In the genomic region with DNA sequence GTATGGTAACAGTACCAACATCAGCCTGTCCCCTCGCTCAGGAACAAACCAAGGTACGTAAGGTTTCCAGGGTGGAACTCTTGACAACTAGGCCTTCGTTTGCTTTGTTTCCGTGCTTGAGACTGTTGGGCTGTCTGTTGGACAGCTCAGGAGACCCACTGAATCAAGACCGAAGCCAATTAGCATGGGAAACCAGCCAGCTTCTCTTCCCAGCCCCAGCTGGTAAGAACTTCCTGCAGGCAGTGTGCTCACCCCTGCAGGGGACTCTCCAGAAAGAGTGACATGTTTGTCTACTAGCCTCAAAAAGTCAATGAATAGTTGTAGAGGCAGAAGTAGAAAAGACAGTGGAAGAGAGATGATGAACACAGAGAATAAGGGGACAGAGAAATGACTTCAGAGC, we compare ENCODE assay signal across 26 mouse cellular contexts. TPM values are rescaled to one million over a fixed set of nuclear protein-coding genes. Genes with fewer than 3 reads are reported as not detected.
DNase-seq lines count a peak whose midpoint lies in the region; ATAC-seq and TF ChIP-seq lines count a peak whose summit lies in the region.
"Had no signal": no experiment of that assay in that cellular context is flagged by ENCODE, and none has a peak within 500 bp of the region (broad histone marks: within the 10 kb centered on the region; RNA-seq: fewer than 3 reads in every experiment).

No protein-coding gene starts in this region.

- H3K9ac ChIP-seq in lung, embryonic 16.5 days (ENCODE audit: low read length) = no peak overlapping the region
- H3K9ac ChIP-seq: embryonic facial prominence, embryonic 13.5 days; forebrain, embryonic 12.5 days; heart, embryonic 15.5 days; liver, embryonic 14.5 days; lung, embryonic 15.5 days; neural tube, embryonic 13.5 days had no signal

- TF ChIP-seq CTCF in lung, adult 2 months (IDR thresholded peaks at IDR 0.05; ENCODE audit: insufficient read depth, low read length) = no peak

- H3K4me2 ChIP-seq in lung, embryonic 16.5 days (ENCODE audit: low read depth, low read length) = no peak overlapping the region
- H3K4me2 ChIP-seq: embryonic facial prominence, embryonic 13.5 days; forebrain, embryonic 12.5 days; heart, embryonic 15.5 days; lung, embryonic 15.5 days; neural tube, embryonic 13.5 days had no signal

- no peaks in the 10 kb centered on the region for H3K9me3 ChIP-seq in lung, embryonic 16.5 days (ENCODE audit: control insufficient read depth, low read length)
- H3K9me3 ChIP-seq: embryonic facial prominence, embryonic 13.5 days; forebrain, embryonic 12.5 days; heart, embryonic 10.5 days; heart, embryonic 15.5 days; lung, embryonic 15.5 days; neural tube, embryonic 13.5 days had no signal

- no peaks in the 10 kb centered on the region for H3K4me1 ChIP-seq in lung, embryonic 16.5 days (replicated peaks; ENCODE audit: control insufficient read depth, insufficient read depth, low read length)
- no peaks in the 10 kb centered on the region for H3K4me1 ChIP-seq in lung, adult 2 months (ENCODE audit: control insufficient read depth, insufficient read depth, low read length)
- H3K4me1 ChIP-seq: embryonic facial prominence, embryonic 13.5 days; forebrain, embryonic 12.5 days; heart, embryonic 10.5 days; heart, embryonic 15.5 days; lung, embryonic 15.5 days; neural tube, embryonic 13.5 days had no signal

- no peak for TF ChIP-seq POLR2A in lung, adult 2 months (IDR thresholded peaks at IDR 0.05; ENCODE audit: borderline replicate concordance, extremely low read depth, low read depth, low read length)

- H3K4me3 ChIP-seq in lung, embryonic 16.5 days (ENCODE audit: low read length) = no peak overlapping the region
- no peak overlapping the region for H3K4me3 ChIP-seq in lung, adult 2 months (replicated peaks; ENCODE audit: extremely low read depth, low read depth, low read length)
- H3K4me3 ChIP-seq: embryonic facial prominence, embryonic 13.5 days; erythroblast, embryonic 14.5 days; forebrain, embryonic 12.5 days; heart, embryonic 10.5 days; heart, embryonic 15.5 days; lung, embryonic 15.5 days; neural tube, embryonic 13.5 days had no signal

- H3K36me3 ChIP-seq in lung, embryonic 16.5 days (ENCODE audit: control insufficient read depth, insufficient read depth, low read length) = no peaks in the 10 kb centered on the region
- H3K36me3 ChIP-seq: embryonic facial prominence, embryonic 13.5 days; forebrain, embryonic 12.5 days; heart, embryonic 10.5 days; heart, embryonic 15.5 days; lung, embryonic 15.5 days; neural tube, embryonic 13.5 days had no signal

- 0 out of 2 replicates have a peak, but pooled peaks have one; percentile 31 for ATAC-seq in lung, embryonic 16.5 days (ENCODE audit: low read depth)
- ATAC-seq: intestine, embryonic 16.5 days had no signal

- WGBS in lung, embryonic 16.5 days = 49% methylated on average over 5 of the region's 5 CpGs
- 67% methylated on average over 5 of the region's 5 CpGs for WGBS in lung, adult 2 months

- peak; percentile 31 to 33 for DNase-seq in cerebellum, postnatal 14 days
- DNase-seq in cerebellum, adult 11-12 months = no peak
- DNase-seq in kidney, postnatal 10 days = peak; percentile 34
- no peak for DNase-seq in kidney, adult 11 months
- no peak for DNase-seq in lung, adult 2 months
- peak; percentile 25 for DNase-seq in Muller cell, postnatal 12 days (ENCODE audit: inconsistent ontology term)
- DNase-seq: adrenal gland, postnatal 14 days; cerebellum, adult 8-10 months; embryo, embryonic 11 days; gastrocnemius, postnatal 25 days; heart, adult 11 months; kidney, adult 9 months; layer of hippocampus, postnatal 36 days; liver; right cerebral cortex, postnatal 14 days; thymus, postnatal 4 days had no signal

- no peak overlapping the region for H3K27ac ChIP-seq in lung, embryonic 16.5 days (ENCODE audit: low read length)
- H3K27ac ChIP-seq: embryonic facial prominence, embryonic 13.5 days; forebrain, embryonic 12.5 days; heart, embryonic 10.5 days; heart, embryonic 15.5 days; liver, embryonic 14.5 days; lung, embryonic 15.5 days; neural tube, embryonic 13.5 days had no signal

- H3K27me3 ChIP-seq in lung, embryonic 16.5 days (ENCODE audit: control insufficient read depth, insufficient read depth, low read depth, low read length) = no peaks in the 10 kb centered on the region
- H3K27me3 ChIP-seq: embryonic facial prominence, embryonic 13.5 days; forebrain, embryonic 12.5 days; heart, embryonic 15.5 days; lung, embryonic 15.5 days; neural tube, embryonic 13.5 days had no signal

RNA-seq across cellular contexts. Expression of a gene that starts 23.8 kb away (rescaled TPM):
- 3.6 and 3.7 TPM in 2 replicates for polyA plus RNA-seq in lung, embryonic 16.5 days (2015; fragmentation: Nextera tagmentation; extraction: Ambion mirVana)
- polyA plus RNA-seq in lung, adult 2 months (2012; rRNA removed) = 4.9 and 6.3 TPM in 2 replicates
- polyA plus RNA-seq: erythroblast, embryonic 14.5 days had no signal

Comparison
In these comparisons a context has a peak if more than half of its experiments do, and no peak if none do; other contexts are left out.
1. DNase-seq: peak in cerebellum, postnatal 14 days (2 of 2), kidney, postnatal 10 days (single experiment) and Muller cell, postnatal 12 days (single experiment); none in cerebellum, adult 11-12 months (single experiment), kidney, adult 11 months (single experiment) and lung, adult 2 months (single experiment).